Mouse (Mus musculus): Measurements from ENCODE around the gene Chd6. TPM values are rescaled to one million over a fixed set of nuclear protein-coding genes. Genes with fewer than 3 reads are reported as not detected.
A peak's percentile ranks its signal among the peaks of the same experiment; 100 is the strongest.

Chd6 gene
- polyA plus RNA-seq, 1 experiment from 2014 or later, result 28.1 TPM

DNA sequence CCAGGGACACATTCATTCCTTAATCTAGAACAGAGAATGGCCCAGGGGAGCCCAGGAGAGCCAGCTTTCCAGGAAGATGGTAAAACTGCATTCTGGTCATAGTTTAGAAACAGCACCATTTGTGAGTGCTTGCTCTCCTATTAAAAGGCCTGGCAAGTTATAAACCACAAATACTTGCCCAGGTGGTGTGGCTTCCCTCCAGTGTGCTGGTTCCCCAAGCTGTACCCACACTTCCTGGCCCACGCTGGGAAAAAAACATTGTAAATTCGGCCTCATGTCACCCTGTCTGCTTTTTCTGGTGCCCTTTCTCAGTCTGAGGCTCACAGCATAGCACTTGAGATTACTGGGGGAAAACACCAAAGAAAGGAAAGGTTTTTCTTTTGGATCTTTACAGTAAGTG lies 55.1 kb downstream of the Chd6 start:
- Histone ChIP-seq H3K4me1 (ENCODE audit: control insufficient read depth, insufficient read depth, low read length) (no peaks in the 10 kb centered on the region), H3K9ac (ENCODE audit: low read length) (no peak overlapping the region), H3K27ac (ENCODE audit: low read length) (no peak overlapping the region), H3K4me3 (replicated peaks; ENCODE audit: low read length) (no peak overlapping the region), H3K4me2 (ENCODE audit: low read depth, low read length) (no peak overlapping the region), H3K36me3 (ENCODE audit: control insufficient read depth, insufficient read depth, low read length) (no peaks in the 10 kb centered on the region), H3K27me3 (ENCODE audit: control insufficient read depth, insufficient read depth, low read length) (no peaks in the 10 kb centered on the region), H3K9me3 (replicated peaks; ENCODE audit: control insufficient read depth, low read length) (no peaks in the 10 kb centered on the region)
- 75% methylated on average over 2 of the region's 2 CpGs for WGBS
- no peak for ATAC-seq (ENCODE audit: insufficient read depth, low FRiP score)

DNA sequence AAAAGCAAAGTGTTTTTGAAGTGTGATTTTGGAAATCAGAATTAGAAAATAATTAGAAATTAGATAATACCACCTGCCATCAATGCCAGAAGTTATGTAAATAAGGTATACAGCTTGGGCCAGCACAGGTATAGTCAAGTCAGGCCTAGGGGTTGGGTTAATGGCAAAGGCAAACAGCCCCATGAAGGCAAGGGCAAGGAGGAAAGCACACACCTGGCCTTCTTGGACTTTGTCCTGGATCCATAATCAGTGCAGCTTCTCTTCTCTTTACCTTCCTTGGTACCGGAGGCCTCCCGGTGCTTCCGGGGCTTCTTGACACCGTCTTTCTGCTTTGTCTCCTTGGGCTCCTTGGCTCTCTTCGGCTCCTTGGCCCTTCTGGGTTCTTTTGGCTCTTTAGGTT lies 56.7 kb downstream of the Chd6 start:
- 0 out of 2 replicates have a peak, but pooled peaks have one; percentile 47 for ATAC-seq (ENCODE audit: insufficient read depth, low FRiP score)
- Histone ChIP-seq H3K9me3 (replicated peaks; ENCODE audit: control insufficient read depth, low read length) (no peaks in the 10 kb centered on the region), H3K27me3 (ENCODE audit: control insufficient read depth, insufficient read depth, low read length) (no peaks in the 10 kb centered on the region), H3K27ac (ENCODE audit: low read length) (no peak overlapping the region), H3K4me1 (ENCODE audit: control insufficient read depth, insufficient read depth, low read length) (no peaks in the 10 kb centered on the region), H3K9ac (ENCODE audit: low read length) (no peak overlapping the region), H3K4me2 (ENCODE audit: low read depth, low read length) (no peak overlapping the region), H3K4me3 (replicated peaks; ENCODE audit: low read length) (no peak overlapping the region), H3K36me3 (ENCODE audit: control insufficient read depth, insufficient read depth, low read length) (no peaks in the 10 kb centered on the region)
- WGBS, result 89% methylated on average over 5 of the region's 5 CpGs

DNA sequence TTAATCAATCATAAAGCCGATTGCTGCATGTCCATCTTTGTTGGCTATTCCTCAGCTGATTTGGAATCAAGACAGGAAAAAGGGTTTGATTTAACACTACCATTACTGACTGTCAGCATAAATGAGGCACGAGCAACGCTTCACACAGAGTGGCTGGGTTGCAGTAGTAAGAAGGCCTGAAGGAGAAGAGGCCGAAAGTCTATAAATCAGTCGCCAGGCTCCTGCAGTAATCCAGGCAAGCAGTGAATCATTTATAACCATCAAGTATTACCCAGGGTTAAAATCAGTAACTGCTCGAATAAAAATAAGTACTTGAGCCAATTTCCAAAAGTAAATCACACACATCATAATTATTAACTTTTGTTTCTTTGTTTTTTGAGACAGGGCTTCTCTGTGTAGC lies 59.4 kb downstream of the Chd6 start:
- H3K4me2 ChIP-seq (ENCODE audit: low read depth, low read length), result no peak overlapping the region
- H3K27me3 ChIP-seq (ENCODE audit: control insufficient read depth, insufficient read depth, low read length), result no peaks in the 10 kb centered on the region
- H3K9ac ChIP-seq (ENCODE audit: low read length), result no peak overlapping the region
- H3K4me1 ChIP-seq (ENCODE audit: control insufficient read depth, insufficient read depth, low read length), result no peaks in the 10 kb centered on the region
- H3K27ac ChIP-seq (ENCODE audit: low read length), result no peak overlapping the region
- no peaks in the 10 kb centered on the region for H3K36me3 ChIP-seq (ENCODE audit: control insufficient read depth, insufficient read depth, low read length)
- H3K4me3 ChIP-seq (replicated peaks; ENCODE audit: low read length), result no peak overlapping the region
- ATAC-seq (ENCODE audit: insufficient read depth, low FRiP score), result no peak
- H3K9me3 ChIP-seq (replicated peaks; ENCODE audit: control insufficient read depth, low read length), result no peaks in the 10 kb centered on the region
- WGBS, result 48% methylated on average over 6 of the region's 6 CpGs

DNA sequence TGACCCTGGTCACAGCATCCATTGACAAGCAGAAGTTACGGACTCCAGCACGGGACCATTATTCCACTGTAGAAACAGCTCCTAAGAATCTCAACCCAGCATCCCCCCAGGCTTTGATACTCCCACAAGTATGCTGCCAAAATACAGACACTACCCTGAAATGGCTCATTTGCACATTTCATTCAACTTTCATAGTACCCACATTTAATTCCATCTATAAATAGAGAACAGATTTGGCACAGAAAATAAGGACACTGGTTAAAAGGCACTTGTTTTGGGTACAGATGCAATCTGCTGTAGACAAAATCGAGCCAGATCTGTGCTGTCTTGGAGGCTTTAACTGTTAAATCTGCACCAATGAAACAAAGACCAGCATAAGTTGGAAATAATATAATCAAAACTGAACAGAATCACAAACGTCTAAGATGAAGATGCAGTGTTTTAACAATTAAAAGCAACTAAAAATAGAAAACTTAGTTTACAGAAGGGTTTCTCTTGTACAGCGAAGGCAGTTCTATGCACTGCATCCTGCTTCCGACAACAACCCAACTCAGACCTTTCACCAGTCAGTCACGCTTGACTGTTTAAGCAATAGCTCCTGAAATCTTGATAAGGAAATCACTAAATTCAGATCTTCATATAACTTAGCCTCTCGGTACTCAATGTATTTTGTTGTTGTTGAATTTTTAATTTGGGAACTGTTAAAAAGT lies 64.2 kb downstream of the Chd6 start:
- ATAC-seq (ENCODE audit: insufficient read depth, low FRiP score), result no peak
- WGBS, result 80% methylated on average over 8 of the region's 8 CpGs
- no peaks in the 10 kb centered on the region for H3K4me1 ChIP-seq (ENCODE audit: control insufficient read depth, insufficient read depth, low read length)
- H3K27ac ChIP-seq (ENCODE audit: low read length), result no peak overlapping the region
- no peak overlapping the region for H3K4me2 ChIP-seq (ENCODE audit: low read depth, low read length)
- no peaks in the 10 kb centered on the region for H3K27me3 ChIP-seq (ENCODE audit: control insufficient read depth, insufficient read depth, low read length)
- H3K9me3 ChIP-seq (replicated peaks; ENCODE audit: control insufficient read depth, low read length), result no peaks in the 10 kb centered on the region
- H3K36me3 ChIP-seq (ENCODE audit: control insufficient read depth, insufficient read depth, low read length), result 0 out of 2 replicates have a peak, but pooled peaks cover 1% of the 10 kb centered on the region
- H3K4me3 ChIP-seq (replicated peaks; ENCODE audit: low read length), result no peak overlapping the region
- H3K9ac ChIP-seq (ENCODE audit: low read length), result no peak overlapping the region

DNA sequence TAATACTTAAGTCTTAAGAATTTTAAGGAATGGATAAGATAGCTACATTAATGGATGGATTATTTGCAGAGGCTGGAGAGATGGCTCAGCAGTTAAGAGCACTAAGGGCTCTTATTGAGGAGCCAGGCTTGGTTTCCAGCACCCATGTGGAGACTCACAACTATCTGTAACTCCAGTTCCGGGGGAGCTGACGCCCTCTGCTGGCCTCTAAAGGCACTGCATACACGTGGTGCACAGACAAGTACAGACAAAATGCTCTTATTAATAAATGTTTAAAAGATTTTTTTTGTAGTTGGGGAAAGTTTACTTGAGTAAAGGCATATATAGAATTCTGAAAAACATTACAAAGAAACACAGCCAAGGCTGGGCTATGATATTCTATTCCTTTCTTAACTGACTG lies 66.0 kb downstream of the Chd6 start:
- no peak overlapping the region for H3K9ac ChIP-seq (ENCODE audit: low read length)
- H3K4me2 ChIP-seq (ENCODE audit: low read depth, low read length), result no peak overlapping the region
- ATAC-seq (ENCODE audit: insufficient read depth, low FRiP score), result no peak
- H3K36me3 ChIP-seq (ENCODE audit: control insufficient read depth, insufficient read depth, low read length), result peaks cover 11% of the 10 kb centered on the region; the same call in 1 of the 2 replicates
- 69% methylated on average over 3 of the region's 3 CpGs for WGBS
- H3K27me3 ChIP-seq (ENCODE audit: control insufficient read depth, insufficient read depth, low read length), result no peaks in the 10 kb centered on the region
- H3K4me1 ChIP-seq (ENCODE audit: control insufficient read depth, insufficient read depth, low read length), result no peaks in the 10 kb centered on the region; the same call in 1 of the 2 replicates
- H3K4me3 ChIP-seq (replicated peaks; ENCODE audit: low read length), result no peak overlapping the region
- H3K9me3 ChIP-seq (replicated peaks; ENCODE audit: control insufficient read depth, low read length), result no peaks in the 10 kb centered on the region
- no peak overlapping the region for H3K27ac ChIP-seq (ENCODE audit: low read length)

DNA sequence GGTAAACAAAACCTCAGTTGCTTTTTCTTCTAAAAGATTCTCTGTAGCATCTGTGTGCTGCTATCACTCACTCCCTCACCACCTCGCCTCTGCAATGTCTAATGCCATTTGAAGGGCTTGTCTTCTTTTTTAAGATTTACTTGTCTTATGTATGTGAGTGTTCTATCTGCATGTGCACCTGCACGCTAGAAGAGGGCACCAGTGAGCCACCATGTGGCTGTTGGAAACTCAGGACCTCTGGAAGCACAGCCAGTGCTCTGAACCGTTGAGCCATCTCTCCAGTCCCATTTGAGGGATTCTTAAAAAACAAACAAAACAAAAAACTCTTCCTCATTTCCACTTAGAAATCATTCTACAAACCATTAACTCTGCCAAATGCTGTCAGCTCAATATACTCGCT lies 68.1 kb downstream of the Chd6 start:
- Histone ChIP-seq H3K4me1 (ENCODE audit: control insufficient read depth, insufficient read depth, low read length) (no peaks in the 10 kb centered on the region; the same call in 1 of the 2 replicates), H3K9me3 (replicated peaks; ENCODE audit: control insufficient read depth, low read length) (no peaks in the 10 kb centered on the region), H3K36me3 (ENCODE audit: control insufficient read depth, insufficient read depth, low read length) (peaks cover 11% of the 10 kb centered on the region; the same call in 1 of the 2 replicates), H3K27ac (ENCODE audit: low read length) (no peak overlapping the region), H3K4me3 (replicated peaks; ENCODE audit: low read length) (no peak overlapping the region), H3K4me2 (ENCODE audit: low read depth, low read length) (no peak overlapping the region), H3K27me3 (ENCODE audit: control insufficient read depth, insufficient read depth, low read length) (no peaks in the 10 kb centered on the region), H3K9ac (ENCODE audit: low read length) (no peak overlapping the region)
- ATAC-seq (ENCODE audit: insufficient read depth, low FRiP score), result no peak
- 84% methylated on average over 4 of the region's 4 CpGs for WGBS

DNA sequence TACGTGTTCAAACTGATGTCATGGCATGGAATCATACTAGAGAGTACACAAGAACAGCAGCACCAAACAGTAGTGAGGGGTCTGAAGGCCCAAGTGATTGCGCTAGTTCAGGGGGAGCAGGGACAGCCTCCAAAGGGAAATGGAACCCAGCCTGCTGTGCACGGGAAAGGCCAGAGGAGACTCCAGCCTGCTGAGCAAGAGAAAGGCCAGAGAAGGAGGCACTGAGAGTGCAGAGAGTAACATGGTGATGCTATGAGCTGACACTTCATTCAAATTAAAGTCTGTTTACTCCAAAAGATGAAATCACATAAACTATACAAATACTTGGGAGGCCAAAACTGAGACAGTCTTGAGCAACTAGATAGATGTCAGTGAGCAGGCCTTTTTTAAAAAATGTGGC lies 71.1 kb downstream of the Chd6 start:
- H3K4me2 ChIP-seq (ENCODE audit: low read depth, low read length), result no peak overlapping the region
- ATAC-seq (ENCODE audit: insufficient read depth, low FRiP score), result peak; percentile 29
- peaks cover 11% of the 10 kb centered on the region; the same call in 1 of the 2 replicates for H3K36me3 ChIP-seq (ENCODE audit: control insufficient read depth, insufficient read depth, low read length)
- WGBS, result 73% methylated on average over 3 of the region's 3 CpGs
- no peak overlapping the region for H3K9ac ChIP-seq (ENCODE audit: low read length)
- no peak overlapping the region for H3K4me3 ChIP-seq (replicated peaks; ENCODE audit: low read length)
- no peaks in the 10 kb centered on the region; the same call in 1 of the 2 replicates for H3K4me1 ChIP-seq (ENCODE audit: control insufficient read depth, insufficient read depth, low read length)
- peak overlapping the region; percentile 16 for H3K27ac ChIP-seq (ENCODE audit: low read length)
- no peaks in the 10 kb centered on the region for H3K9me3 ChIP-seq (replicated peaks; ENCODE audit: control insufficient read depth, low read length)
- H3K27me3 ChIP-seq (ENCODE audit: control insufficient read depth, insufficient read depth, low read length), result no peaks in the 10 kb centered on the region

DNA sequence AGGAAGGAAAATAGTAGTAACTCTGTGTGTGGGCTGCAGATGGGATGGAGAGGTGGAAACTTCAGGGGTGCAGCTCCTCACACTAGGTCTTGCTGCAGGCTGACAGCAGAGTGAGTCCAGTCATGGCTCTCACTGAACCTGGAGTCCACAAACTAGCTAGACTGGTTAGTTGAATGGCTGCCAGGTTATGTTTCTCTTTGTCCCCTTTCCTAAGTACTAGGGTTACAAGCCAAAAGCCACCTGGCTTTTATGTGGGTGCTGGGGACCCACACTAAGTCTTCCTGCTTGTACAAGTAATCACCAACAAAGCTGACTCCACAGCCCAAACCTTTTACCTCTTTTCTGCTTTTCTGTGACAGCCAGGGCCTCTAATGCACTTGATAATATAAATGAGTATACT lies 75.7 kb downstream of the Chd6 start:
- H3K4me3 ChIP-seq (replicated peaks; ENCODE audit: low read length), result no peak overlapping the region
- ATAC-seq (ENCODE audit: insufficient read depth, low FRiP score), result no peak
- H3K27me3 ChIP-seq (ENCODE audit: control insufficient read depth, insufficient read depth, low read length), result no peaks in the 10 kb centered on the region
- H3K9ac ChIP-seq (ENCODE audit: low read length), result no peak overlapping the region
- no peaks in the 10 kb centered on the region for H3K9me3 ChIP-seq (replicated peaks; ENCODE audit: control insufficient read depth, low read length)
- H3K4me2 ChIP-seq (ENCODE audit: low read depth, low read length), result no peak overlapping the region
- no peaks in the 10 kb centered on the region; the same call in 1 of the 2 replicates for H3K4me1 ChIP-seq (ENCODE audit: control insufficient read depth, insufficient read depth, low read length)
- H3K36me3 ChIP-seq (ENCODE audit: control insufficient read depth, insufficient read depth, low read length), result peaks cover 10% of the 10 kb centered on the region; the same call in 1 of the 2 replicates
- peak overlapping the region; percentile 27; the same call in 1 of the 2 replicates for H3K27ac ChIP-seq (ENCODE audit: low read length)

DNA sequence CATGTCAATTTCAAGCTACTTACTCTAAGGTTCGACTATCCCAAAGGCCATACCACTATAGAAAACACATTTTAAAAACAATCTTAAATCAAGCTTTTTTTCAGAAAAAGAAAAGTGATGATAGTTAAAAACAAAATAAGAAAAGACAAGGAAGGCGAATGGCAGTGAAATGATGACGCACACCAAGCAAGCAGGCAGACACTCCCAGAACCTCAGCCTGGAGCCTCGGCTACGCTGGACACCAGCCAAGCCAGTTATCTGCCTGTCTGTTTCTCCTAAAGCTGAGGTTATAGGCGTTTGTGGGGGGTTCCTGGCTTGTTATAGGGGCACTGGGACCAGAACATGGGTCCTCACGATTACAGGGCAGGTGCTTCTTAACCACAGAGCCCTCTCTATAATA lies 76.5 kb downstream of the Chd6 start:
- Histone ChIP-seq H3K9me3 (replicated peaks; ENCODE audit: control insufficient read depth, low read length) (no peaks in the 10 kb centered on the region), H3K27ac (ENCODE audit: low read length) (no peak overlapping the region), H3K9ac (ENCODE audit: low read length) (no peak overlapping the region), H3K4me3 (replicated peaks; ENCODE audit: low read length) (no peak overlapping the region), H3K4me2 (ENCODE audit: low read depth, low read length) (no peak overlapping the region), H3K4me1 (ENCODE audit: control insufficient read depth, insufficient read depth, low read length) (no peaks in the 10 kb centered on the region), H3K27me3 (ENCODE audit: control insufficient read depth, insufficient read depth, low read length) (no peaks in the 10 kb centered on the region), H3K36me3 (ENCODE audit: control insufficient read depth, insufficient read depth, low read length) (peaks cover 10% of the 10 kb centered on the region; the same call in 1 of the 2 replicates)
- ATAC-seq (ENCODE audit: insufficient read depth, low FRiP score), result no peak
- WGBS, result 73% methylated on average over 7 of the region's 7 CpGs

Data from stomach, embryonic 16.5 days (tissue).